Mouse (Mus musculus) G1E (cell line): ENCODE data around the gene Syne2.

Experiments used
- CTCF ChIP-seq: IDR thresholded peaks from 2 replicates; pipeline ENCODE4 v1.5.1; 2012; ENCODE audit warnings: low read depth, low read length, inconsistent platforms, mixed read lengths
- POLR2AphosphoS5 ChIP-seq: IDR thresholded peaks from 2 replicates; pipeline ENCODE4 v1.6.1; 2012; ENCODE audit warnings: low read depth, low read length, inconsistent platforms; ENCODE audit not compliant: insufficient replicate concordance

DNA sequence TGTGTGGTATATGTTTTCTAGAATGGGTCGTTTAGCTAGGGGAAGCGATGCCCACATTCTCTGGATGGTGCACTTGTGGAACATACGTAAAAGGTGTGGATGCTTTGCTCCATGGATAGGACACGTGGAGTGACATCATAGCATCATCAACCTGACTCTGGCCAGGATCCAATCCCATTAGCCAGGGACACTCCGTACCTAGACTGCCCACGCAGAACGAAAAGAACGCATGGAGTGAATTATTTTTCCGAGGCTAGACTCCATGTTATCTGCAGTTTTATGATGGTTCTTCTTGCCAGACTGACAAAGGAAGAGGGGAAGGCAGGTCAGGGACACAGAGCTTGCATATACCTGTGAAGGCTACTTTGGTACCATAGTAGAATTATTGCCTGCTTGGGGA, 37.7 kb downstream of the Syne2 start:
- TF ChIP-seq CTCF (no peak), POLR2AphosphoS5 (no peak)
